Mouse (Mus musculus): ENCODE results near the gene Abi3.
"Not testable (repeated sequence)": the region's sequence is repeated elsewhere in the genome, so short reads cannot be mapped to it uniquely, and the experiment has no call there.

Abi3 gene

DNA sequence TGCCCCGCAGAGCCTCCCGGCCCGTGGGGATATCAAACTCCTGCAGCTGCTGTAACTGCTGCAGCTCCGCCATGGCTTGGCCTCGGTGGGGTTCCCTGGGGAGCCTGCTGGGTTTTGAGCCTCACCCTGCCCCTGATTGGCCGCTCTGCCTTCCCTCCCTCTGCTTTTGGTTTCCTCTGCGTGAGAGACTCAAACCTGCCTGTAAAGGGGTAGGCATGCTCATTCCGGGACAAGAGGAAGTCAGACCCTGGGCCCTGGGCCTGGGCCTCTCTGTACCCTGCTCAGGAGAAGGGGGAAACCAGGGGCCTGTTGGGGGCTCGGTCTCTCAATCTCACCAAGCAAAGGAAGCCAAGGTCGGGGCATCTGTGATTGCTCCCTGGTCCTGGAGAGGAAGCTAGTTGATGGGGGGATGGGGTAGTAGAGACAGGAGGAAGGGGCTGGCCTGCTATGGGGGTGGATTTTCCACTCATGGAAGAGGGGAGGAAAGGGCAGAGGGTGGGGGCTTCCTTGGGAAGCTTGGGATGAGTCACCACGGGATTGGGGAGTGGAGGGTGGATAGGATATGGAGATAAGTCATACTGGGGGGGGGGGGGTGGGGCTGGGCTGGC lies at the start of gene Abi3:
Gene Abi3, minus strand, starts transcription at position 403 of the 608 bp plus-strand sequence.
- ATAC-seq (ENCODE audit: insufficient number of reproducible peaks, low FRiP score, low TSS enrichment) = no peak

DNA sequence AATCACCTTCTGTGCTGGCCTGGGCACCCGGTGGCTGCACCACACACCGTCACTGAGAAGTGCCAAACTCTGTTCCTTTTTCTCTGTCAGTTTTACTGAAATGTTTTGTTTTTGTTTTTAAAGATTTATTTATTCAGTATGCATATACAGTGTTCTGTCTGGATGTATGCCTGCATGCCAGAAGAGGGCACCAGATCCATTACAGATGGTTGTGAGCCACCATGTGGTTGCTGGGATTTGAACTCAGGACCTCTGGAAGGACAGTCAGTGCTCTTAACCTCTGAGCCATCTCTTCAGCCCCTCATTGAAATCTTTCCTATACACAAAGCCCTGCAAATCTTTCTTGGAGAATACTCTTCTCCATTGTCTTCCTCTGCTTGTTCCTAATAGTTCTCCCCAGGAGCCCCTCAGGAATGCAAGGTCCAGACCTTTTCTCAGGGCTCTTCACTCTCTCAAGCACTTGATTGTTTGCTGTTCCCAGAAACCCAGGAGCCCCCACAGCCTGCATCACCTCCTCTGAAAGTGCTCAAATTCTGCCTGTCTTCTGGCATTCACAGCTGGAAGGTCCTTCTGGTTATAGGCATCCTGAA lies 48.3 kb upstream of the Abi3 start:
- ATAC-seq (ENCODE audit: insufficient number of reproducible peaks, low FRiP score, low TSS enrichment) = no peak

DNA sequence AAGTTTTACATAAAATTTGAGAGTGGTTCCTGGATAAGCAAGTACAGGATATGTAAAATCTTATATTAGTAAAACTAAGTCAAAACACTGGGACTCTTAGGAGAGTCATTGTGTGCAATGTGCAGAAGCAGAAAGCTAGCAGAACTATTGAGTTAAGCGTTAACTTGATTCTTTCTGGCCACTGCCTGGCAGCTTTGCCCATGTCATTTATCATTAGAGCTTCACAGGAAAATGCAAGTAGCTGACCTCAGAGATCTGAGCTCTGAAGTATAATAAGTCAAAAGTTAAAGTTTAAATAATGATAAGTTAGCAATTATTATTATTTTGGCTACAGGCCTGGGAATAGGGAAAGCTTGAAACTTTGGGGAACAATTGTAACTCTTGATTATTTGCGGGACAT lies 37.6 kb upstream of the Abi3 start:
- ATAC-seq (ENCODE audit: insufficient number of reproducible peaks, low FRiP score, low TSS enrichment) = not testable (repeated sequence)

DNA sequence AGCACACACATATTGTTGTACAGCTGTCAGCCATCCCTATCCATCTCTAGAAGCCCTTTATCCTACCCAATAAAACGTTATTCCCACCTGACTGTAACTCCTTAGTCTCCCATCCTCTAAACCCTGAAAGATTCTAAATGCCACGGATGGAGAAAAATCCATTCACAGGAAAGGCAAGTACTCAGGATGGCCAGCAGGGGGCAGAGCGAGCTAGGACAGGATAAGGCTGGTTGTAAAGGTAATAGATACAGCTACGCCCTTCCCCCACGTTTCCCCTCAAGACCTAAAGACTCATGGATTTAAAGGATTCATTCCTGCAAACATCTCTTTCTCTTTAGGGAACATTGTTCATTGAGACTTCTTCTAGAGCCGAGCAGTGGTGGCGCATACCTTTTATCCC lies 34.0 kb upstream of the Abi3 start:
- ATAC-seq (ENCODE audit: insufficient number of reproducible peaks, low FRiP score, low TSS enrichment) = no peak

DNA sequence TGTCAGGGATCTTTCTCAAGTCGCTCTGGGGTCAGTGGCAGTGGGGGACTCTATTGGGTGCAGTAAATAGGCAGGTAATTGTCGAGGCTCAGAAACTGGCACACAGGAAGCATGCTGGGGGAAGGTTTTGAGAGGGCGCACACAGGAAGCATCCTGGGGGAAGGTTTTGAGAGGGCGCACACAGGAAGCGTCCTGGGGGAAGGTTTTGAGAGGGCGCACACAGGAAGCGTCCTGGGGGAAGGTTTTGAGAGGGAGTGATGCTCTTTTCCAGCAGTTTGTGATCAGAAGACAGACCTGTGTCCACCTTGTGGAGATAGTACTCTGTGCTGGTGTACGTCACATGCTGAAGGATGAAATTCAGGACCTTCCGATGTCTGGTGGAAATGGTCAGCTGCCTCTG lies 33.5 kb upstream of the Abi3 start:
- no peak for ATAC-seq (ENCODE audit: insufficient number of reproducible peaks, low FRiP score, low TSS enrichment)

DNA sequence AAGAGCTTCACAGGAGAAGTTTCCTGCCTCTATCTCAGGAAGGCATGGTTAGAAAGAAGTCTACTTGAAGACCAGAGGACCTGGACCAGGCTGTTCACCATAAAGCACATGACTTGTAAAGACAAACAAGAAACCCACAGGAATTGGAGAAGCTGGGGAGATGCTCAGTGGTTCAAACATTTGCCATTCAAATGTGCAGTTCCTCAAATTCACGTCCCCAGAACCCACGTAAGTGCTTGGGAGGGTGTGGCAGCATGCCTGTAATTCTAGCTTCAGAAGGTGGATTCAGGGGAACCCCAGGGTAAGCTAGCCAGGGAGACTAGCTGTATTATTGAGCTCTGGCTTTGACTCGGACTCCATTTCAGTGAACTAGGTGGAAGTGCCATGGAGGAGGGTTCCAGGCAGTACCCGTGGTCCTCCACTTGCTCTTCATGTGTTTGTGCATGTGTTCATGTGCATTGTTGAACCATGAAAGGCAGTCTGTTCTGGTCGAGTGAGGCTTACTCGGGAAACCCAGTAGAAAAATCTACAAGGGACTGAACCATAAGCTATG lies 27.7 kb upstream of the Abi3 start:
- ATAC-seq (ENCODE audit: insufficient number of reproducible peaks, low FRiP score, low TSS enrichment) = no peak

DNA sequence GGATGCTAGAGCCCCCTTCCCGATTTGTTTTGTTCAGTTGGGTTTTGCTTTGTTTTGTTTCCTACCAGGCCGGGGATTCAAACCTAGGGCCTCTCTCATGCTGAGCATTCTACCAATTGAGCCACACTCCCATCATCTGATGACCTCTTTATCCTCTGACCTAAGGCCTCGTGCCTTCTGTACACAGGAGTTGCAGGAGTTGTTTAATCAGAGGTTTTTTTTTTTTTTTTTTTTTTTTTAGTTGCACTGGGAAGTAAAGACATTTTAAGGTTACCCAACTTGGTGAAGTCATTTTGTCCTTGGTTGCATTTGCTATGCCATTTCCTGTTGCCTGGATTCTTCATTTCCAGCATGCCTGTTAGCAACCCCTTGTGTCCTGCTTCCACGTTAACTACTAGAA lies 27.2 kb upstream of the Abi3 start:
- ATAC-seq (ENCODE audit: insufficient number of reproducible peaks, low FRiP score, low TSS enrichment) = no peak

DNA sequence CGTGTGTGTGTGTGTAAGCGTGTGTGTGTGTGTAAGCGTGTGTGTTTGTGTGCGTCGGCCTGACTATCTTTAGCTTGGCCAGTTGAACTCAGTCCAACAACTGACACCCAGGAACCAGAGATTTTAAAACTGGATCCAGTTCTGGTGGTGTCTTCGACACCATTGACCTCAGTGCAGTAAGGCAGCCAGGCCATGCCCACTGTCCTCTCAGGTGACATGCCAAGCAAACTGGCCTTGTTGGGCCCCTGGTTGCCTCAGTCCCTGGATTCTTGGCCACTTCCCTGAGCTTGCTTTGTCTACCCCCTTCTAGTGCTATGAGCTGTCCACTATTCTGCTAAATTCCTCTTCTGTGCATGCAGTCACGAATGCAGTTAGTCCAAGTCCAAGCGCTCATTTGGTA lies 19.1 kb upstream of the Abi3 start:
- no peak for ATAC-seq (ENCODE audit: insufficient number of reproducible peaks, low FRiP score, low TSS enrichment)

DNA sequence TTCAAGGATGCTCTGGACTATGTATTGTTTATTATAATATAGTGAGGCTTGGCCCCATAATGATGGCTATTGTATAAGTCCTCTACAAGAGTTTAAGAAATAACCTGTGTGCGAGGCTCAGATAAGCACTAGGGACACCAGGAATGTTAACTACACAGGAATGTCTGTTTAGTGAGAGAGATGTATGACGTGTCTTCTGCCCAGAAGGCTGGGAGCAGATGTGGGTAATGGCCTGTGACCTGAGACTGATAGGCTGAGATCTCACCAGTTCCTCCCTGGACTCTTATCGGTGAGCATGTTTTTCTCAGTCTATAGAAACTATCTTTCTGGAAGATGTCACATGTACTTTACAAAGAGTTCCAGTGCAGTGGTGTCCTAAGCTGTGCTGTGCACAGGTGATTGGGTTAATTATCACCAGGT lies 17.8 kb upstream of the Abi3 start:
- ATAC-seq (ENCODE audit: insufficient number of reproducible peaks, low FRiP score, low TSS enrichment) = no peak

DNA sequence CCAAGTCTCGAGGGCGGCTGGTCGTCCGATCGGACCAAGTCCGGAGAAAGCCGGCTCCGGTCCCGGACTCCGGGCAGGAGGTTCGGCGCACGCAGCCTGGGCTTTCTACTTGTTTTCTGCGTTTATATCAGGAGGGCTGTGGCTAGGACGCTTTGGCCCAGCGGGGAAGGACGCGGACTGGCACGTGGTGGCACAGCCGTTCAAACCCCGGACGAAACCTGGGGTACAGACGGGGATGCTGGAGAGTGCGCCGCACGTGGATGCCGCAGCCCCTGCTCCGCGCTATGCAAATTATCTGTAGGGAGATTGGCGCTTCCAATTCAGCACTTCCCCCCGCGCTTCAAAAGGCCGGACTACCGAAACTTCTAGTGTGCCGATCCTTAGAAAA lies 17.2 kb upstream of the Abi3 start:
- ATAC-seq (ENCODE audit: insufficient number of reproducible peaks, low FRiP score, low TSS enrichment) = peak; percentile 50; the same call in 1 of the 2 replicates

DNA sequence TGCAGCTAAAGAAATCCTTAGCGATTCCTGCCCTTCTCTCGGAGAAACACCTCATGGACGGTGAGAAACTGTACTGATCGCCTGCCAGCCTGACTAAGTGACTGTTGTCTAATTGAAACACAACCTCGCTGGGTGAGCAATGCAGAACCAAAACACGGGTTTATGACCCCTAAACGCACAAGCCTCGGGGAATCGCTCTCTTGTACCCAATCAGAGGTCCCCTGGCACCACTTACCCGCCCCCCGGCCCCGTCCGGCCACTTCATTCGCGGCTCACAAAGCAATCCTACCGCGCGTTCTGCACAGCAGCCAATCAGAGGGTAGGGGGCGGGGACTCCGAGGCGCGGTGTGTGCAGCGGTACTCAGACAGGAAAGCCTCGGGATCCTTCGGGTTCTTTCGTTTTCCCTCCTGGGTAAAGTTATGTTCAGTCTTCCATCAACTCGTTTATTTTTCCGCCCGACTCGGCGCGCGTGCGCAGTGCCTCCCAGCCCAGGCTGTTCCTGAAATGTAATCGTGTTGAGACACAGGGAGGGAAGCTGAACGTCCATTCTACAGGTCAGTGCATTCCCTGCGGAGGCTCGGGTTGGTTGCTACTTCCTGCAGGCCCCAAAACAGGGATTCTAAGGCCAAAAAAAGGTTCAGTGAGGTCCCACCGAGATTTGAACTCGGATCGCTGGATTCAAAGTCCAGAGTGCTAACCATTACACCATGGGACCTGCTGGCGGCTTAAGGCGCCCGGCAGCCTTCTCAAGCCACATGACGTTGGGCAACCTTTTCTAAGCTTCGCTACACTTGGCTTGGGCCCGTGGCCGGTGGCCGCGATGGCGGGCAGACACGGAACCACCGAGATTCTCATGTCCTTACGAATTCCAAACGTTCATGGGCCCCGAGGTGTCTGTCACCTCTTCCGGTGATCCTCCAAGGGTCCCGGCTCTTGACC lies 16.5 kb upstream of the Abi3 start:
- peak; percentile 96 for ATAC-seq (ENCODE audit: insufficient number of reproducible peaks, low FRiP score, low TSS enrichment)

DNA sequence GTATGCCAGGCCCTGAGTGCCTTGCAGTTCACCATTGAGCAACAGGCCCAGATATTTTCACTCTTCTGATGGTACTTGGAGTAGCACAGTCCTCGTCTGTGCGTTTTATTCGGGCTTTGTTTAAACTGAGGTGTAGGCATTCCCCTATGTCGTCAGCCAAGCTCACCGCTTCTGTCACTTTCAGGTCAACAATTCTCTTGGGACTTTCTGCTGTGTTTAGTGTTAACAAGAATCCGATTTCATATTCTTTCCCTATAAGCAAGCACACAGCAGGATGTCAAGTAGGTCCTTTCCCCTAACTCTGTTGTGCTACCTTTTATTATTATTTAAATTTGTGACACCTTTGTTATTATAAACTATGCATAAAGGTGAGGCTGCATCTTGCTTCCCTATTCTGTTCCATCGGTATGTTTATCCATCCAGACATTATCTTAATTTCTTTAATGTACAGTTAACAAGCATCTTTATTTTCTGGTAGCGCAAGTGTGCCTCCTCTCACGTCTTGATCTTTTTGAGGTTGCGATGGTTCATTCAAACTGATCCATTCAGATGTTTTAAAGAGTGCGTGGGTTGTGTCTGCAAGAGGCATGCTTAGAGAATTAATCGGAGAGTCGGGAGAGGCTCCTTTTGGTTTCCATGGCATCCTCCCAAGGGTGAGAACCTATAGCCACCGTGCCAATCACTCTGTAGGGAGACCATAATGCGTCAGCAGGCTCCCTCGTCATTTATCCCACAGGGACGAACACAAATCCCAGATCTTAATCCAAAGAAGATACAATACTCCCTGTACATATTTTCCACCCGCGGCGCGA lies 15.6 kb upstream of the Abi3 start:
- ATAC-seq (ENCODE audit: insufficient number of reproducible peaks, low FRiP score, low TSS enrichment) = no peak

DNA sequence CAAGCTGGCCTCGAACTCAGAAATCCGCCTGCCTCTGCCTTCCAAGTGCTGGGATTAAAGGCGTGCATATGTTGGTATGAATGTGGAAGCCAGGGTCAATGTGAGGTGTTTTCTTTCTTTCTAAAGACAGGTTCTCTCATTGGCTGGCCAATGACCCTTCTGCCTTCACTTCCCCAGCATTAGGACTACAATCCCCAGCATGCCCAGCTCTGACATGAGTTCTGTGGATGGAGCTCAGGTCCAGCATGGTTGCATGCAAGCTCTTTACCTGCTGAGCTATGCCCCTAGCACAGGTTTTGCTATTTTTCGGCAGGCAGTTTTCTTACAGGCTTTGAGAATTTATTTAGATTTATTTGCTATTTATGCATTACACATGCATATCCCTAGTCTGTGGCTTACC lies 15.0 kb upstream of the Abi3 start:
- no peak for ATAC-seq (ENCODE audit: insufficient number of reproducible peaks, low FRiP score, low TSS enrichment)

DNA sequence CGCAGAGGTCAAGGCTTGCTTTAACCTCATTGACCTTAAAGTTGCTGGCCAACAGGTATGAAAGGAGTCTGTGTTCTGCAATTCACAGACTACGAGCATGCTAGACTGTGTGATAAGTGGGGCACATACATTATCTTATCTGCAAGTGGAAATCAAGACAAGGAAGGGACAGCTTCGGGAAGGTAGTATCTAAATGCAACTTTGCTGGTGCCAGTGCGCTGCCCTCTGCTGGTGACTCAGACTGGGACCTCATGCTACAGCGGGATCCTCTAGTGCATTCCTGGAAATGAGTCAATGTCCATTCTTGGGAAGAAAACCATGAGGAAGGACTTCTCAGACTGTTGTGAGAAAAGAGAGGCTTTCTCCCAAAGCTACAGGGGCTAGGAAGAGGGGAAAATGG lies 11.4 kb upstream of the Abi3 start:
- no peak for ATAC-seq (ENCODE audit: insufficient number of reproducible peaks, low FRiP score, low TSS enrichment)

DNA sequence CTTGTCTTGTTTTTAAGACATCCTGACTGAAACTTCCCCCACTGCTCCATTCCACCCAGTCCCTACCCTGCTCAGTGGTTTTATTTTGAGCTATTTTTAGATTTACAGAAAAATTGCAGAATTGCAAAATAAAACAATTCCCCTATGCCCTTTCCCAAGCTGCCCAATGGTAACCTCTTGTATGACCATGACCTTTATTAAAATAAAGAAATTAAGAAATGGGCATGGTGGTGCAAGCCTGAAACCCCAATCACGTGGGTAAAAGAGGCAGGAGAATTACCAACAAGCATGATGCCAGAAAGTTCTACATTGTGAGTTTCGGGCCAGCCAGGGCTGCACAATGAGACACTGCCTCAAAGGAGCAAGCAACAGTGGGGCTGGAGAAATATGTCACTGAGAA lies 8.6 kb upstream of the Abi3 start:
- ATAC-seq (ENCODE audit: insufficient number of reproducible peaks, low FRiP score, low TSS enrichment) = no peak

DNA sequence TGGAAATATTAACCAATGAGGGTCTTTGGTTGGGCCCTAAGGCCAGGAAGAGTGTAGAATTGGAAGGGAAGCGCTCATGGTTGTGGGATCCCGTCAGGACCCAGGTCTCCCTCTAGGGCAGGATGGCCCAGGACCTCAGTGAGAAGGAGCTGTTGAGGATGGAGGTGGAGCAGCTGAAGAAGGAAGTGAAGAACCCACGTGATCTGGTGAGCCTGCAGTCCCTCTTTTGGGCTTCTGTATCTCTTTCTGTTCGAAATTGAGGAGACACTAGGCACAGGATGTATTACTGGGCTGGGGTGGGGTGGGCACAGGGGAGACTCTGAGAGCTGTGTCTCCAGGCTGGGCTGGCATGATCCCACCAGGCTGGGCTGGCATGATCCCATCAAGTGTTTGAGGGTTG lies 2.7 kb upstream of the Abi3 start:
- no peak for ATAC-seq (ENCODE audit: insufficient number of reproducible peaks, low FRiP score, low TSS enrichment)

DNA sequence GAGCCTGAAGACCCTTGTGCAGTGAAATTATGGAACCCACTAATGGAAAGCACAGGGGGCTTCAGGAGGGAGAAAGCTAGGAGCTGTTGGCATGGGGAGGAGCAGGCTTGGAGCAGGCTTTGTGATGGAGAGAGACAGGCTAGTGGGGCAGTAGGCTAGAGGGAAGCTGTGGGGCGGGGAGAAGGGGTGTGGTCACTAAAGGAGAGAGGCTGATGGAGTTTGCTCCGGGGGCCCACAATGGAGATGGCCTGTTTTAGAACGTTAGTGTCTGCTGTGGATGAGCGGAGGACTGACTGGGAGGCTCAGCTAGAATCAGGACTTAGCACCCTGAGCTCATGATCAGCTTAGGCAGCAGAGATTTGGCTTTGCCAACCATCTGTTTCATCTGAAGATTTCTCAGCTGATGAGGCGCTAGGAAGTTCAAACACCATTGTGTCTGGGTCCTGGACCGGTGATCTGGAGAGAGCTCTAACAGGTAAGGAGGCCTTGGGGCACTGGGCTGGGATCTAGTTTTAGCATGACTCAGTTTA lies 1.2 kb upstream of the Abi3 start:
- ATAC-seq (ENCODE audit: insufficient number of reproducible peaks, low FRiP score, low TSS enrichment) = no peak

DNA sequence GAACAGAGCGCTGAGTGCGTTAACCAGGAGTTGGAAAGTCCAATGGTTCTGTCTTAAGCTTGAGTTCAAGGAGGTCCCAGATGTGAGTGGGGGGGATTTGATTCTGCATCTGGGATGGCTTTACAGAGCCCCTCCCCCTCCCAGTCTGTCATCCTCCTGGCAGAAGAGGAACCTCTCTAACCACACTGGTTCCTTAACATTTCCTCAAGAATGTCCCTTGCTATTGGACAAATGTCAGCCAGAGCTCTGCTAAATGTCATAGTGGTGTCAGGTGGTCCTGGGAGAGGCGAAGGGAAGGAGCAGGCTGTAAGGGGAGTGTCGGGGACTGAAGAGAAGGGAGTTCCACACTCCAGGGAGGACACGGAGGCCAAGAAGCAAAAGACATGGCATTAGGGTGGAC lies 677 bp upstream of the Abi3 start:
- no peak for ATAC-seq (ENCODE audit: insufficient number of reproducible peaks, low FRiP score, low TSS enrichment)

DNA sequence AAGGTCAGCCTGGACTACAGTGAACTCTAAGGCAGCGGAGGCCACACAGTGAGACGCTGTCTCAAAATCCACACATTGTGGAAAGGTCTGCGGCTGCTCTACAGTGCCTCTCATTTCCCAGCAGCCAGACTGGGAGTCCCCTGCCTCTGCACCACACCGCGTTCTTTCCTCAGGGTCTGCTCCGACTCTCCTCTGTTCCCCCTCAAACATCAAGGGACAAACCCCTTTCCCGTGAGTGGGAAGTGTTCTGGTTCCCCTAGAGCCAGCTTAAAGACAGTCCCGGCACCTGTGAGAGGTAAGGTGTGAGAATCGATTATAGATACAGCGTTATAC lies 812 bp downstream of the Abi3 start:
- no peak for ATAC-seq (ENCODE audit: insufficient number of reproducible peaks, low FRiP score, low TSS enrichment)
